Comparison of ENCODE assay signal across 16 mouse cellular contexts in the genomic region with DNA sequence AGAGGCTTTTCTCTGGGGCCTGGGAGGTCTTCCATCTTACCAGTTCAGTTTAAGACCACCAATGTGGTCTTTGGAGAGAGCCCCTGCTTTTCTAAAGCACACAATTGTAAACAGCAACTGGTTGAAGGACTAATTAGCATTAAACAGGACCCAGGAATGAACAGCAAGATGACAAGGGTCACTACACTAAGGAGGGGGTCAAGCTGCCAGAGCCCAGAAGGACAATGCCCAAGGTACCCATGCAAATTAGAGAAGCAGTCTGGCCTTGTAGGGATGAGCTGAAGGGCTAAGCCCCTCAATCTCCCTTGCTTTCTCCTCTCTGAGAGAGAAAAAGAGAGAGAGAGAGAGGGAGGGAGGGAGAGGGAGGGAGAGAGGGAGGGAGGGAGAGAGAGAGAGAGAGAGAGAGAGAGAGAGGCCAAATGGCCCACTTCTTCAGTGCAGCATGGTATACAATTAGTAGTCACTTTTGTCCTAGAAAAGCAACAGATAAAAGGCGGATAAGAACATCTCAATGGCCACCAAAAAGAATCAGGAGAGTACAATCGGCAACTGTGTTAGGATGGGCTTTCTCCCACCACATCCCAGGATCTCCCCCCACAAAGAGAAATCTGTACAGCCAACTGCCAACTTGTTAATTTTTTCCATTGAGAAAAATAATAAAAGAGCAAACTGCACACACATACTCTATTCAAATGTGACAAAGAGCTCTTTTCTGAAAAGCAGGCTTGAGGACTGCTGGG.
DNase-seq lines count a peak whose midpoint lies in the region; ATAC-seq lines count a peak whose summit lies in the region.
"Had no signal": no experiment of that assay in that cellular context is flagged by ENCODE, and none has a peak within 500 bp of the region (broad histone marks: within the 10 kb centered on the region; RNA-seq: fewer than 3 reads in every experiment).

No protein-coding gene starts in this region.

- WGBS in midbrain, embryonic 10.5 days: 23% methylated on average over 2 of the region's 2 CpGs
- 14% methylated on average over 2 of the region's 2 CpGs for WGBS in midbrain, embryonic 16.5 days
- WGBS in forebrain, embryonic 13.5 days: 9% methylated on average over 2 of the region's 2 CpGs
- 19% methylated on average over 2 of the region's 2 CpGs for WGBS in hindbrain, embryonic 16.5 days

- peak overlapping the region; percentile 57; the same call in 1 of the 2 replicates for H3K27ac ChIP-seq in midbrain, embryonic 10.5 days (replicated peaks)
- no peak overlapping the region for H3K27ac ChIP-seq in midbrain, embryonic 16.5 days (ENCODE audit: low read length)
- H3K27ac ChIP-seq in forebrain, embryonic 13.5 days: no peak overlapping the region
- no peak overlapping the region for H3K27ac ChIP-seq in hindbrain, embryonic 16.5 days (ENCODE audit: low read depth, low read length)
- H3K27ac ChIP-seq: heart, adult 2 months had no signal

- no peak overlapping the region for H3K4me3 ChIP-seq in midbrain, embryonic 10.5 days
- H3K4me3 ChIP-seq in midbrain, embryonic 16.5 days (ENCODE audit: low read depth, low read length): no peak overlapping the region
- H3K4me3 ChIP-seq in forebrain, embryonic 13.5 days: no peak overlapping the region
- no peak overlapping the region for H3K4me3 ChIP-seq in hindbrain, embryonic 16.5 days (ENCODE audit: low read length)
- H3K4me3 ChIP-seq: heart, adult 2 months had no signal

- peak; percentile 76 for DNase-seq in midbrain, embryonic 10.5 days (ENCODE audit: low spot score)
- DNase-seq in retina, embryonic 14.5 days (ENCODE audit: low spot score): peak; percentile 83
- DNase-seq in right cerebral cortex, adult 18-20 months: no peak
- DNase-seq in thymus, postnatal 14 days: no peak
- DNase-seq in frontal cortex, postnatal 36 days (ENCODE audit: low spot score in 2 of 2): no peak
- DNase-seq: adrenal gland, adult 2 months; cerebellum, postnatal 14 days; heart, adult 2 months; heart, postnatal 10 days; kidney, postnatal 14 days; liver, postnatal 0 days; lung, postnatal 36 days; thymus, postnatal 36 days had no signal

- H3K4me2 ChIP-seq in midbrain, embryonic 16.5 days (ENCODE audit: low read length): no peak overlapping the region
- H3K4me2 ChIP-seq in forebrain, embryonic 13.5 days: no peak overlapping the region
- no peak overlapping the region for H3K4me2 ChIP-seq in hindbrain, embryonic 16.5 days (ENCODE audit: low read length)

- no peak overlapping the region for H3K9ac ChIP-seq in midbrain, embryonic 16.5 days (ENCODE audit: low read depth, low read length)
- no peak overlapping the region for H3K9ac ChIP-seq in forebrain, embryonic 13.5 days
- no peak overlapping the region for H3K9ac ChIP-seq in hindbrain, embryonic 16.5 days (ENCODE audit: low read depth, low read length)
- H3K9ac ChIP-seq: liver, postnatal 0 days had no signal

- no peaks in the 10 kb centered on the region for H3K9me3 ChIP-seq in midbrain, embryonic 10.5 days (replicated peaks)
- no peaks in the 10 kb centered on the region for H3K9me3 ChIP-seq in midbrain, embryonic 16.5 days (replicated peaks; ENCODE audit: control insufficient read depth, low read length, poor library complexity, severe bottlenecking)
- no peaks in the 10 kb centered on the region for H3K9me3 ChIP-seq in forebrain, embryonic 13.5 days (replicated peaks)
- H3K9me3 ChIP-seq in hindbrain, embryonic 16.5 days (ENCODE audit: control insufficient read depth, low read length): no peaks in the 10 kb centered on the region

- peaks cover 30% of the 10 kb centered on the region for H3K27me3 ChIP-seq in midbrain, embryonic 10.5 days (ENCODE audit: low read depth, poor library complexity, severe bottlenecking)
- no peaks in the 10 kb centered on the region for H3K27me3 ChIP-seq in midbrain, embryonic 16.5 days (ENCODE audit: control insufficient read depth, insufficient read depth, low read depth, low read length)
- peaks cover 17% of the 10 kb centered on the region for H3K27me3 ChIP-seq in forebrain, embryonic 13.5 days
- no peaks in the 10 kb centered on the region for H3K27me3 ChIP-seq in hindbrain, embryonic 16.5 days (replicated peaks; ENCODE audit: control insufficient read depth, insufficient read depth, low read length)

- ATAC-seq in midbrain, embryonic 16.5 days: no peak
- ATAC-seq in forebrain, embryonic 13.5 days: peak; percentile 68; the same call in 1 of the 2 replicates
- peak; percentile 31; the same call in 1 of the 2 replicates for ATAC-seq in hindbrain, embryonic 16.5 days
- ATAC-seq: liver, postnatal 0 days had no signal

- no peaks in the 10 kb centered on the region for H3K36me3 ChIP-seq in midbrain, embryonic 10.5 days
- no peaks in the 10 kb centered on the region for H3K36me3 ChIP-seq in midbrain, embryonic 16.5 days (ENCODE audit: control insufficient read depth, insufficient read depth, low read length)
- H3K36me3 ChIP-seq in forebrain, embryonic 13.5 days (ENCODE audit: poor library complexity, severe bottlenecking): no peaks in the 10 kb centered on the region
- H3K36me3 ChIP-seq in hindbrain, embryonic 16.5 days (ENCODE audit: control insufficient read depth, insufficient read depth, low read length): no peaks in the 10 kb centered on the region

- peaks cover 79% of the 10 kb centered on the region for H3K4me1 ChIP-seq in midbrain, embryonic 10.5 days
- H3K4me1 ChIP-seq in midbrain, embryonic 16.5 days (ENCODE audit: control insufficient read depth, insufficient read depth, low read length): no peaks in the 10 kb centered on the region; the same call in 1 of the 2 replicates
- H3K4me1 ChIP-seq in forebrain, embryonic 13.5 days: peaks cover 18% of the 10 kb centered on the region
- H3K4me1 ChIP-seq in hindbrain, embryonic 16.5 days (ENCODE audit: control insufficient read depth, insufficient read depth, low read depth, low read length): peaks cover 6% of the 10 kb centered on the region; the same call in 1 of the 2 replicates

Comparison
In these comparisons a context has a peak if more than half of its experiments do, and no peak if none do; other contexts are left out.
1. DNase-seq: peak in midbrain, embryonic 10.5 days (single experiment) and retina, embryonic 14.5 days (single experiment); none in right cerebral cortex, adult 18-20 months (single experiment), thymus, postnatal 14 days (single experiment) and frontal cortex, postnatal 36 days (0 of 2).